Mouse (Mus musculus) liver, embryonic 14.5 days (tissue): ENCODE data around the gene Il13ra1.

Source experiments
- CTCF ChIP-seq: IDR thresholded peaks from 2 replicates; pipeline ENCODE4 v1.5.1; 2016; ENCODE audit warnings: antibody characterized with exemption, low read depth, control low read depth
- EP300 ChIP-seq: IDR thresholded peaks from 2 replicates; pipeline ENCODE4 v1.6.1; 2016; ENCODE audit warnings: antibody characterized with exemption, low read depth

- TF ChIP-seq EP300, result no peak
- TF ChIP-seq CTCF, result no peak
Observed at GRCm38 (mm10) chrX:36146746-36147145, 34.8 kb downstream of the Il13ra1 start.
